Comparison of ENCODE assay signal across 16 mouse cellular contexts in the genomic region with DNA sequence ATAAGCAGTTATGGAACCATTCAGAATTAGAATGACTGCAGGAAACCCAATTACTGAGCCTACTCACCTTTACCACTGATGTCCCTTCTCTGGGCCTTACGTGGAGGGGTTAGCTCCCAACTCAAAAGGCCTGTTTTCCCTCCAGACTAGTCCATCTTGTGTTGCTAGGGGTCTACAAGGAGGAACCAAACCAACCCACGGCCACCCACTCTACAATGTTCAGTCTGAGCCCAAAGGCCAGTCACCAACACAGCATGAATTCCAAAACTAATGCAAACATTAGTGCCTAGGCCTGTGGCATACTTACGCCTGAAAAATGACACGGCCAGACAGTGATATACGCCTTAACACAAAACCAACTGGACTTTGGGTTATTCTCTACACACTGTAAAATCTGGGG. TPM values are rescaled to one million over a fixed set of nuclear protein-coding genes. Genes with fewer than 3 reads are reported as not detected.
"Had no signal": no experiment of that assay in that cellular context is flagged by ENCODE, and none has a peak within 500 bp of the region (broad histone marks: within the 10 kb centered on the region; RNA-seq: fewer than 3 reads in every experiment).

No protein-coding gene starts in this region.

- H3K27me3 ChIP-seq: limb, embryonic 13.5 days; liver, embryonic 15.5 days had no signal

- H3K4me2 ChIP-seq: limb, embryonic 13.5 days; liver, embryonic 15.5 days; lung, embryonic 14.5 days; midbrain, embryonic 11.5 days had no signal

- ATAC-seq: midbrain, embryonic 16.5 days had no signal

- DNase-seq: kidney, adult 2 months; kidney, postnatal 14 days; left cerebral cortex, postnatal 4 days; lung, embryonic 14.5 days; lung, postnatal 10 days; lung, postnatal 4 days; right cerebral cortex, postnatal 14 days; thymus, postnatal 14 days had no signal

- H3K9me3 ChIP-seq: limb, embryonic 13.5 days; liver, embryonic 15.5 days had no signal

- H3K4me3 ChIP-seq: limb, embryonic 13.5 days; liver, embryonic 15.5 days had no signal

- H3K9ac ChIP-seq: limb, embryonic 13.5 days; liver, embryonic 15.5 days; lung, embryonic 14.5 days had no signal

- H3K4me1 ChIP-seq: limb, embryonic 13.5 days had no signal

- H3K27ac ChIP-seq: limb, embryonic 13.5 days; liver, embryonic 15.5 days had no signal

RNA-seq across cellular contexts. Expression of a gene that starts 20.1 kb away (rescaled TPM):
- total RNA-seq: liver, adult 2 months; megakaryocyte, adult 5-6 weeks had no signal
- polyA plus RNA-seq: kidney, adult 2 months; large intestine, adult 2 months; liver, adult 2 months; small intestine, adult 2 months had no signal
